Mouse (Mus musculus): Measurements from ENCODE around the gene Rasgef1b.

Gene Rasgef1b

GRCm38 (mm10) chr5:99174608-99175385 is 554.1 kb downstream of the Rasgef1b start:
- DNase-seq, result no peak

GRCm38 (mm10) chr5:99169836-99170235 is 559.0 kb downstream of the Rasgef1b start:
- no peak for DNase-seq

GRCm38 (mm10) chr5:99167767-99168166 is 561.1 kb downstream of the Rasgef1b start:
- DNase-seq, result no peak

All from right cerebral cortex, postnatal 14 days (tissue).